Mouse (Mus musculus) lung, postnatal 14 days (tissue): ENCODE data around the gene Hoxb8.
A peak's percentile ranks its signal among the peaks of the same experiment; 100 is the strongest.

ENCODE experiments used
- DNase-seq: peaks from one replicate; pipeline ENCODE4 v3.0.0; 2021

Gene Hoxb8

DNA sequence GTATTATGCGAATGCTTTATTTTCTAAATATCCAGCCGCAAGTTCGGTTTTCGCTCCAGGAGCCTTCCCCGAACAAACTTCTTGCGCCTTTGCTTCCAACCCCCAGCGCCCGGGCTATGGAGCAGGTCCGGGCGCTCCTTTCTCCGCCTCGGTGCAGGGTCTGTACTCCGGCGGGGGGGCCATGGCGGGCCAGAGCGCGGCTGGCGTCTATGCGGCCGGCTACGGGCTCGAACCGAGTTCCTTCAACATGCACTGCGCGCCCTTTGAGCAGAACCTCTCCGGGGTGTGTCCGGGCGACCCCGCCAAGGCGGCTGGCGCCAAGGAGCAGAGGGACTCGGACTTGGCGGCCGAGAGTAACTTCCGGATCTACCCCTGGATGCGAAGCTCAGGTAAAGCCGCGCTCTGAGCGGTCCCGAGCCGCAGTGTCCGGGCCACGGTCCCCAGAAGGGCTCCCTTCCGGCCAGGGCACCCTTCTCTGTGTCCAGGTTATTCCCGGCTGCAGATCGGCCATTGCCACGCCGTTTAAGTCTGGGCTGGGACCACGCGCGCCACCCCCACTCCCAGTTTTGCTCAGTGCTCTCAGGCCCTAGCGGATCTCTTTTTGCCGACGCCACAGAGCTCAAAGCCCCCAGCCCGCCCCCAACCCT, 5.2 kb downstream of the Hoxb8 start:
- no peak for DNase-seq

- no peak for DNase-seq
These were observed 5.7 kb downstream of the Hoxb8 start for GRCm38 (mm10) chr11:96287411-96287810.

- DNase-seq, result no peak
These were observed 6.9 kb downstream of the Hoxb8 start for GRCm38 (mm10) chr11:96288455-96289221.

DNA sequence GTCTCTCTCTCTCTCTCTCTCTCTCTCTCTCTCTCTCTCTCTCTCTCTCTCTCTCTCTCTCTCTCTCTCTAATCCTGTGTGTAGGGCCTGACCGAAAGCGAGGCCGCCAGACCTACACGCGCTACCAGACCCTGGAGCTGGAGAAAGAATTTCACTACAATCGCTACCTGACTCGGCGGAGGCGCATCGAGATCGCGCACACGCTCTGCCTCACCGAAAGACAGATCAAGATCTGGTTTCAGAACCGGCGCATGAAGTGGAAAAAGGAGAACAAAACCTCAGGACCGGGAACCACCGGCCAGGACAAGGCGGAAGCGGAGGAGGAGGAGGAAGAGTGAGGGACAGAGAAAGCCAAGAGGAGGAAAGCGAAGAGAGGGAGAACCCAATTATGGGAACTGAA, 7.6 kb downstream of the Hoxb8 start:
- DNase-seq, result no peak

DNA sequence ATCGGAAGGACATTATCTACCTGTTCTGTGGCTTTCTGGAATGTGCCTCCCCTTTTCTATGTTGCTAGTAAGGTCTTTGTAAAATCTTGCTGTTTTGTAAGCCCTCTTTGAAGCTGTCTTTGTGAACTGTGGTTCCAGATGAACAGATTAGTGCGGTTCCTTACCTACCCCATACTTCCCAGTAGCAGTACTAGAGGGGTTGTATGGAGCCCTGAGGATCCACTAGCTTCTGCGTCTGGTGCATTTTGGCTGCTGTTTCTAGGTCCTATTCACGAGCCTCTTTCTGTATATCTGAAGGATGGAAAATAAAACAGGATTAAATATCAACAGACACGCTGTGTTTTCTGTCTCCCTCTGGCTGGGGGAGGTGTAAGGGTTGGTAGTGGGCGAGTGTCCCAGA, 8.1 kb downstream of the Hoxb8 start:
- DNase-seq, result no peak

- no peak for DNase-seq
These were observed 9.1 kb downstream of the Hoxb8 start for GRCm38 (mm10) chr11:96290705-96291355.

- no peak for DNase-seq
These were observed 10.2 kb downstream of the Hoxb8 start, which contains the start of gene Hoxb6 for GRCm38 (mm10) chr11:96291681-96292564. Hoxb6 (plus strand) TSS chr11:96292476.

- DNase-seq, result no peak
These were observed 11.0 kb downstream of the Hoxb8 start for GRCm38 (mm10) chr11:96292565-96293301.

- DNase-seq, result no peak
These were observed 11.7 kb downstream of the Hoxb8 start for GRCm38 (mm10) chr11:96293302-96293921.

GRCm38 (mm10) chr11:96294245-96295091, 12.8 kb downstream of the Hoxb8 start:
- peak; percentile 86 for DNase-seq

DNA sequence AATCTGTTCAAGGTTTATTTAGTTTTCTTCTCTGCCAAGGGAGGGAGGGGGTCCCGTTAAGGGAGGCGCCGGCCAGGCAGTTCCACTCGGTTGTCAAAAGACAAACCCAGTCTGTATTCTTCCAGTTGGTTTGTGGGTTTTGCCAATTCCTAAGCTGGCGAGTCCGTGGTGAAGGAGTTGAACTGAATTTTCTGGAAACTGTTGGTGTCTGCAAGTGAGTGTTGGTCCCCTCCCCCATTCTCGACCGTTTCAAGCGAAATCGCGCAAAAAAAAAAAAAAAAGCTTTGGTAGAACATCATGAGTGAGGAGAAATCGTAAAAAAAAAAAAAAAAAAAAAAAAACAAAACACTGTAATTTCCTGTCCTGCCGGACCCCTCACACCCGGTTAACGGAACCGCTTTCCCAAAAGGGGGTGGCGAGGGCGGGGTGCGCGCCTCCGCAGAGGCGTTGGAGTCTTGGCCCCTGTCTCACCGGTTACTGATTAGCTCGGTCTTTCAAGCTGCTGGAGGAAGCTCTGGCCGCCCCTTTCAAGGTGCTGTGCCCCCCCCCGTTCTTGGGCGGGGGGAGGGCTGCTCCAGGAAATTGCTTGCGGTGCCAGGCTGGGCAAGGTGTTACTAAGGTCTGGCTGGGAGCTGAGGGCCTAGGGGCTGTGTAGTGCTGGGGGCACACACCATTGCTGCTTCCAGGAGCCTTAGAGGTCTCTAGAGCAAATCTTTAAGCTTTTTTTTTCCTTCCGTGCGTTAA, 13.6 kb downstream of the Hoxb8 start:
- no peak for DNase-seq

GRCm38 (mm10) chr11:96296997-96297396, 15.3 kb downstream of the Hoxb8 start:
- DNase-seq, result no peak

DNA sequence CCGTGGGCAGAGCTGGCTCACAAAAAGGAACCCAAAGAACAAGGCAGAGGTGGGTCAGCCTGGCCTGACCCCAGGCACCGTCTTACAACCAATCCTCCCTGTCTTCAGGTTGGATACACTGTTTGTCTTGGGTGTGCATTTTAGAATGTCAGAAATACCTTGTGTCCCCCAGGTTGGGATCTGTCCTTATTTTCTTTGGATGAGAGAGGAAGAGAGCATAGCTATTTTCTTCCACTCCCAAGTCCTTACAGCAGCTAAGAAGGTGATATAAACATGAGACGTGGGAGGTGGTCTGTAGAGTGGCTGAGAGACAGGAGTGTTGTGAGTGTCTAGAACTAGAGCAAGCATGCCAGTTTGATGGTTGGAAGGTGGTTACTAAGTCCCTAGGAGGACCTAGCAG, 15.7 kb downstream of the Hoxb8 start:
- DNase-seq, result no peak

GRCm38 (mm10) chr11:96297968-96298635, 16.4 kb downstream of the Hoxb8 start:
- no peak for DNase-seq

- no peak for DNase-seq
These were observed 17.4 kb downstream of the Hoxb8 start for GRCm38 (mm10) chr11:96298895-96299667.

- no peak for DNase-seq
These were observed 18.1 kb downstream of the Hoxb8 start for GRCm38 (mm10) chr11:96299781-96300180.

GRCm38 (mm10) chr11:96300354-96301063, 18.8 kb downstream of the Hoxb8 start:
- DNase-seq, result no peak

- DNase-seq, result no peak
These were observed 19.3 kb downstream of the Hoxb8 start for GRCm38 (mm10) chr11:96301064-96301431.
